Mouse (Mus musculus) urinary bladder, adult 2 months (tissue): ENCODE data around the gene Dmrtc2. TPM values are rescaled to one million over a fixed set of nuclear protein-coding genes. Genes with fewer than 3 reads are reported as not detected.
A peak's percentile ranks its signal among the peaks of the same experiment; 100 is the strongest.
"Not testable (repeated sequence)": the region's sequence is repeated elsewhere in the genome, so short reads cannot be mapped to it uniquely, and the experiment has no call there.

Source experiments
- DNase-seq: peaks from one replicate; pipeline ENCODE4 v3.0.0; 2022; ENCODE audit warnings: low spot score
- polyA plus RNA-seq: library from polyadenylated mRNA; depleted of rRNA; stranded (reverse); fragments of >200 nt; gene quantifications from 2 replicates; pipeline ENCODE4 v1.2.3, GENCODE M21; 2012

The Dmrtc2 gene
- polyA plus RNA-seq, 1 experiment = not detected

- DNase-seq = no peak
Measured at GRCm38 (mm10) chr7:24869080-24869479, 777 bp upstream of the Dmrtc2 start.

DNA sequence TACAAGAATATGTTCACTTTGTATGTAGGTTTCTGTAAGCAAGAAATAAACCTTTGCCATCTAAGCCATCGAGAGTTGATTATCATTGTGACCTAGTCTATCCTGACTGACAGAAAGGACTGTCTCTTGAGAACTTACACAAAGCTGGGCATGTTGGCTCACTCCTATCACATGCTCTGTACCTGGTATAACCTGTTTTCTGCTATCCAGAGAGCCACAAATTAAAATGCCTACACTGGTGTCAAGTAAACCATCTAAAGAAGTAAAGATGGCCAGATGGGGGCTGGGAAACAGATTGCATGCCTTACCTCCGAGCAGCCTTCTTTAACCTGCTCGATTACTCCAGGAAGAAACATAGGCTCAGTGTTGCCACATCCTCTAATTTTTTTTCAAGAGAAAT is 7.7 kb downstream of the Dmrtc2 start:
- DNase-seq = no peak

DNA sequence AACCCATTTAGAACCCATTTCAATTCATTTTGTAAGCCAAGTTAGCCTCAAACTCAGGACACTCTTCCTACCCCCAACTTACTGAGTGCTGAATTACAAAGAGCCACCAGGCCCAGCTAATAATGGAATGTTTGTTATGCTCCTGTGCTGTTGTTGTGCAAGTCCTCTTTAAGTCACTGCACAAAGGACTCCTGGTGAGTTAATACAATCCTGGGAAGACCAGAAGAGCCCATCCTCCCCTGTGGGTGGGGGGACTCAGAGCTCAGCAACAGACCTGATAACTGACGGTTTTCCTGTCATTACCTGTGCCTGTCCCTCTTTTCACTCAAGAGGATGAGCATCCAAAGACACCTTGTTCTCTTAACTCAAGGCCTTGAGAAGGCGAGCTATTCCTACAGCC is 9.8 kb downstream of the Dmrtc2 start:
- no peak for DNase-seq

DNA sequence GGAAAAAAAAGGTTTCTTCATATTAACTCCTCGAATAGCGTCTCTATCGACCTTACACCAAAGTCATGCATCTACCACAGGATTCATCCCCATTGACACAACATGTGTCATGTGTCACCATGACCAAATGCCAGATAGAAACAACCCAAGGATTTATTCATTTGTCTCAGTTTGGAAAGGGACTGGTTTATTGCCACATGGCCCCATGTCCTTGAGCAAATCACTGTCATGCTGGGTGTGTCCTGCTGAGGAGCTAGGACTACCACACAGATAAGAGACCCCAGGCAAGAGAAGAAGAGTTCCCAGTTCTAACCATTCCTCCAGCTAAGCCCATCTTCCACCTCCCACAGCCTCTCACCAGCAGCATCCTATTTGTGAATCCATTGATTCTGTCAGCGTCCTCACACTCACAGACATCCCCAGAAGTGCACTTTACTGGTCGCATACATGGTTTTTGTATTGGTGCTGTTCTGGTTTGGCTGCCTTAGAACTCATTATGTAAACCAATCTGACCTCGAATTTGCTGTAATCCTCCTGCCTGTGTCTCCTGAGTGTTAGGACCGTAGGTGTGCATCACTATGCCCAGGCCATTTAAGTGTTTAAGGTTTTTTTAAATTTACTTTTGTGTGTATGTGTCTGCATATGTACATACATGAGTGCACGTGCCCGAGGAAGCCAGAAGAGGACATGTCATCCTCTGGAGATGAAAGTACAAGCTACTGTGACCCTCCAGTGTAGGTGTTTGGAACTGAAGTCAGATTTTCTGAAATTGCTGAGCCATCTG is 12.8 kb downstream of the Dmrtc2 start:
- DNase-seq = no peak

DNA sequence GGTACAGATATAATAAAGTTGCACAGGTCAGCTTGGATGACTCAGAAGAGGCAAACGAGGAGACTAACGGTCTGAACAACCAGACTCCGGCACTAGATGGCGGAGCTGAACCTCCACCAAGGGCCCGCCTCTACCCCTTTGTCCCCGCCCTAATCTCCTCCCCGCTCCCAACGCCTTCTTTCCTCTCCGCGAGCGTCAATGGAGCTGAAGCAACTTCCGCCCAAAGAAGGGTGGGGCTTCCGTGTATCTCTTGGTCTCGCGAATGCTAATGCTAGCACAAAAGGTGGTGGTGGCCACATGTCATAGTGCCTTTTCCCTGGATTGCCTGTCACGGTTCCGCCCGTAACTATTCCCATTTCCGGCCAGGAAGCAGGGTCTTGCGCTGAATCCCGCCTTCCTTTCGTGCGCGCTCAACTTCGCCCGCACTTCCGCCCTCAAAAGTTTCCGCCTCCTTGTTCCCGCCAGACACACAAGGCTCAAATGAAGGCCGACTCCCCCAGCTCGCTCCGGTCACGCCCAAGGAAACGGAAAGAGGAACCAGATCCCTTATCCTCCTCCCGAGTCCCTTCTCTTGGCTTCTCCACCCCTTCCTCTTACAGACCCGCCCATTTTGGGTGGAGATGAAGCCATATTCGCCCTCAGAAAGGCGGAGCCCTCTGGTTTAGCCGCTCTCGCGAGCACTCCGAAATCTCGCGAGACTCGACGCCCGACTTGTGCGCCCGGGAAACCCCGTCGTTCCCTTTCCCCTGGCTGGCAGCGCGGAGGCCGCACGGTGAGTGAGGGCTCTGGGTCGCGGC is 14.2 kb downstream of the Dmrtc2 start, which contains the start of gene Rps19:
Rps19 (plus strand) TSS at position 476 of the 797 bp plus-strand sequence.
- peak; percentile 98 for DNase-seq

DNA sequence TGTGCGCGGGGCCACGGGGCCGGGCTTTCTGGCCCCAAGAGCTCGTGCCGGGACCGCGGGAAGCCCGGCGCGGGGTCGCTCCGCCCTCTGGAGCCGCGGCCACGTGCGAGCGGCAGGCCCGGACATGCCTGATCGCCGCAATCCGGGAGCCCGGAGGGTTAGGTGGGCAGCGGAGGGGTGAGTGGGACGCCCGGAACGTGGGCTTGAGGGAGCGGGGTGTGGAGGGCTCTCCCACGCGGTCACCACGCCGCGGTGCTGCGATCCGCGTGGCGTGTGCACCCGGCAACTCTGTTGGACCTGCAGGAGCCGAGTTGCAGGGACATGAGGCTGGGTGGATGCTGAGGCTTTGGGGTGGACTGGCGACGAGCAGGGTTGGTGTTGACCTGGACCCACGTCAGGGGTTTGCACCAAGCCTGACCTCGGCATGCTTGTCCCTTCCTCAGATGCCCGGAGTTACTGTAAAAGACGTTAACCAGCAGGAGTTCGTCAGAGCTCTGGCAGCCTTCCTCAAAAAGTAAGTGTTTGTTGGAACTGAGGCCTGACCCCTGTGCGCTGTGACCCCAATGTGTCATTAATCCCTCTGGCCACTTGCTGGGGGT is 14.9 kb downstream of the Dmrtc2 start:
- DNase-seq = no peak

DNA sequence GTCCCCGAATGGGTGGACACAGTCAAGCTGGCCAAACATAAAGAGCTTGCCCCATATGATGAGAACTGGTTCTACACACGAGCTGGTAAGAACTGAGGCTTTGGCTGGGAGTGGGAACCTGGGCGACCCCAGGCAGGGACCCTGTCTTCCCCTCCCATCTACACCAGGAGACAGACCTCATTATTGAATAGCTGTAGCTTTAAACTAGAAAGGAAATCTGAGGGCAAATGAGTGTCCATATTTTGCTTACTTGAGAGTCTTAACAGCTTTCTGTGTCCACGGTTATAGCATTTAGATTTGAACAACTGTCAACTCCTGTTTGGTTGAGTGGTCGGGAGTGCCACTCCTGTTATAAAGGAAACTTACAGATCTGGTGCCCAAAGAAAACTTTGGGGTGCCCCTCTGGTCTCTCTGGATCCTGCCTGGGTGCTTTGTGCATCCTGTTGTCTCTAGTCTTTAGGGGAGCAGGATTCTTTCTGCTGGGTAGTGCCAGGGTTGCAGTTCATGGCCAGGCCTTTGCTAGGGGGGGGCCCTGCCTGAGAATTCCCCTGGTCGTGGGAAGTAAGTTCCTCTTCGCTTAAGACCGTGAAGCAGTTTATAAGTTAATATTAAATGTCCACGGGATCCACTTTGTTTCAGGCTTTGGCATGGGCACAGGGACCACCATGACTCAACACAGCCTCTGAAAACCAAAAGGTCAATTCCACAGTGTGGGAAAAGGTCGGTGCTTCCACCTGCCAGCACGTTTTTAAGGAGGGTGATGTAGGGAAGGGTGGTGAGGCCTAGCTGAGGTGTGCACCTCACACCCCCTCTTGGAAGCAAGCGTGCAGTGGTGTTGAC is 15.8 kb downstream of the Dmrtc2 start:
- no peak for DNase-seq

GRCm38 (mm10) chr7:24886308-24886633 is 16.4 kb downstream of the Dmrtc2 start:
- DNase-seq = no peak

- DNase-seq = no peak
Measured at GRCm38 (mm10) chr7:24887096-24887495, 17.2 kb downstream of the Dmrtc2 start.

GRCm38 (mm10) chr7:24889431-24890220 is 19.8 kb downstream of the Dmrtc2 start:
- DNase-seq = no peak

- no peak for DNase-seq
Measured at GRCm38 (mm10) chr7:24890281-24891216, 20.7 kb downstream of the Dmrtc2 start.

GRCm38 (mm10) chr7:24891241-24892124 is 21.6 kb downstream of the Dmrtc2 start:
- DNase-seq = no peak

DNA sequence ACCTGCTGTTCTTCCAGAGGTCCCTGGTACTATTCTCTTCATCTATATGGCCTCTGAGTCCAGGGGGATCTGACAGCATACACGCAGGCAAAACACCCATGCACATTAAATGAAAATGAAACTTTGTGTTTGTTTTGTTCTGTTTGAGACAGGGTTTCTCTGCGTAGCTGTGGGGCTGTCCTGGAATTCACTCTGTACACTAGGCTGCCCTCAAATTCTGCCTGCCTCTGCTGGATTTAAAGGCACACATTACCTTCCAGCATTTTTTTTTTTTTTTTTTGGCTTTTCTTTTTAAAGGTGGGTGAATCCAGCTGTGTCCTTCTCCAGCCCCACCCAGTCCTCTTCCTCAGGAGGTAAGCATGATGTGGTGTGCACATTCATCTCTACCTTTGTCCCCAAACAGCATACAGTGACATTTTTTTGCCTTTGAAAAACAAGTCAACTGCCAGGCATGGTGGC is 22.3 kb downstream of the Dmrtc2 start:
- no peak for DNase-seq

GRCm38 (mm10) chr7:24895749-24896148 is 25.9 kb downstream of the Dmrtc2 start:
- DNase-seq = not testable (repeated sequence)

GRCm38 (mm10) chr7:24896269-24896668 is 26.4 kb downstream of the Dmrtc2 start:
- DNase-seq = no peak

DNA sequence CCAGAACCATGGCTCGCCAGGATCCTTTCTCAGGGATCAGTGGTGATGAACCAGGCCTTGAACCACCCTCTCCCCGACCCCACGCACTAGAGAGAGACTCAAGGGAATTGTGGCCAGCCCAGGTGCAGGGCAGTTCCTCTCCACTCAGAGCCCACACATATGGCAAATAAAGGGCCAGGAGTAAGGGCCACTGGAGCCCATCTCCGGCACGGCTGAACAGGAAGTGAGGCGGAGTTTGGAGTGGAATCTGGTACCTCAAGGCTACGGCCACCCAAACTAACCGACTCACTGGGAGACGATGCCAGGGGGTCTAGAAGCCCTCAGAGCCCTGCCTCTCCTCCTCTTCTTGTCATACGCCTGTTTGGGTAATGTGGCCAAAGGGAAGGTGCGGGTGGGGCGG is 27.4 kb downstream of the Dmrtc2 start, which contains the start of gene Cd79a:
Cd79a (plus strand) TSS at position 158 of the 400 bp plus-strand sequence.
- DNase-seq = no peak

DNA sequence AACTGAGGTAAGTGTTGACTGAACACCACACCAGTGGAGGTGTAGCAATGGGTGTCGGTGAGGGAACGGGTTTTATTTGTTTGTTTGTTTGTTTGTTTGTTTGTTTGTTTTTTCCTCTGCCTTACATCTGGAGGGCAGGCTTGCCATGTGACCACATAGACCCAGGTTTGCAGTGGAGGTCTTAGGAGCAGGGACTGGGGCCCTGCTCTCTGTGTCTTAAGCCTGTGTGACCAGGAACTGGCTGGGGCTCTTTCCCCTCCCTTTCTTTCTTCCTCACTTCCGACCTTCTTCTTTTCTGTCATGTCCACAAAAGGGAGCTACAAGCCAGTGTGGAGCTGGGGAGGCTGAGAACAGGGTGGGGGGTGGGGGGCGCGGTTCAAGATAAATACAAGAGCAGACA is 28.1 kb downstream of the Dmrtc2 start:
- DNase-seq = no peak

DNA sequence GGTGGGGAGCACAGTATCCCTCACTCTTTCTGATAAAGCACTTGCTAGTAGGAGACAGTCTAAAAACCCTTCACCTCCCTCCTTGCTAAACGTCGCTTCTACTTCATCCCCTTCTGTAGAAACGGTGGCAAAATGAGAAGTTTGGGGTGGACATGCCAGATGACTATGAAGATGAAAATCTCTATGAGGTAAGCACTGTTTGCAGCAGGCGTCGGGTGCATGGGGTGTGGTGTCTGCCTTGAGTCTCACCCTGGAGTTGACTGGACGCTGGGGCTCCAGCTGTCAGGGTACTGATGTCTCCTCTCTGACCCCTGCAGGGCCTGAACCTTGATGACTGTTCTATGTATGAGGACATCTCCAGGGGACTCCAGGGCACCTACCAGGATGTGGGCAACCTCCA is 31.3 kb downstream of the Dmrtc2 start:
- DNase-seq = no peak

DNA sequence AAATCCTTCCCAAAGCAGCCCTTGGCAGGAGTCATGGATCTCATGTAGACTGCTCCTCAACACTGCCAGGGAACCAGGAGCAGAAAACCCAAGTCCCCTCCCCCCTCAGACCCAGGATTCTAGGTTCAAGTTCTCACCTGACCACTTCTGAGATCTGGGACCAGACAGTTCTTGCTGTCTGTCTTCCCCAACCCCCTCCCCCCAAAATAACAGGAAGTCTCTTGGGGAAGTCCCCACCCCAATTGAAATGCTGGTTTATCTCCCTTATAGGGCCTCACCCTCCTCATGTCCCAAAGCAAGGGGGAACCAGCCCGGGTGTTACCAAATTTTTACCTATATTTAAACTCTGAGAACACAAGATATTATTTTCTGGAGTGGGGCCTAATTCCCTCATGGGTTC is 32.0 kb downstream of the Dmrtc2 start:
- DNase-seq = no peak
